Mouse (Mus musculus): ENCODE results near the gene Zfp512b. TPM values are rescaled to one million over a fixed set of nuclear protein-coding genes. Genes with fewer than 3 reads are reported as not detected.

Gene Zfp512b
- total RNA-seq, 2 experiments from 2014 or later: 15.3 to 19.7 TPM

DNA sequence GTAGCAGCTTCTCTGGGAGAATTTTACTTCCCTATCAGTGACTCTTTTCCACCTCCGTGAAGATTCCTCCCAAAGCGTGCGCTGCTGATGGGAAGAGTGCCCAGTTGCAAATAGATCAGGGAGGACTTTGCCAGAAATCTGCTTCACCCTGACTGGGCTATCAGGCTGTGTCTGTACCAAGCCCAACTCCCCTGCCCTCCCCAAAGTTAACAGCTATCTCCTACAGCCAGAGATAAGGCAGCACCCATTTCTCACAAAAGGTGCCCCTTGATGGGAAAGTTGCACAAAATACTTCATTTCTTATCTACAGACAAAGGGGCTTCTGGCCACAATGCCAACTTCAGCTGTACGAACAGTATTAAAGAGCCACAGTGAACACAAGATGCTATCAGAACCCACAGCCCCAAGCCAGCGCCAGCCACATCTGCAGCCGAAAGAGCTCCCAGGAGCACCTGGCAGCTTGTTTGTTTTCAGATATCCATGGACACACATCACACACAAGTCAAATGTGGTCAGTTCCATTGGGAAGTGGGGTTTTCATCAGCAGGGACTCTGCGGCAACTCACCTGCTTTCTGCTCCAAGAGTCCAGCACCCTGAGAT, 14.5 kb downstream of the Zfp512b start:
- DNase-seq: no peak
- intact Hi-C loops (cut with DNase I): loop anchor here (2.0 kb wide), 1 partner anchor 55 kb away; no protein-coding TSS in a partner anchor

DNA sequence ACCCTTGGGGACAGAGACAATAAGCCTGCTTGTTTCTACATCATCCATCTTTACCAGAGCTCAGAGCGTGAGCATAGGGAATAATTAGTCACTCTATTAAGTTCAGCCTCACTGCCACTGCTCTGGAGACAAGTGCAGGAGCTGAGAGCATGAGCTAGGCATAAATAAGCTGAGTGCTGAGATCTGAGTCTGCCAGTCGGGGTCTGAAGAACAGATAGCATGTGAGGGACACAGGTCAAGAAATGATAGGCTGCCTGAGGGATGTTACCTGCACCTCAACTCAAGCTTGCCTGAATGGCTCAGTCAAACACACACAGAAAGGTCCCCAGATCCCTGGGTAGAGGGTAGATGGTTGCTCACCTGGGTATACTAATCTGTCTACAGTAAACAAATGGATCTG, 15.5 kb downstream of the Zfp512b start:
- intact Hi-C loops (cut with DNase I): no loop called here
- no peak for DNase-seq

- no peak for DNase-seq
- intact Hi-C loops (cut with DNase I): no loop called here
Observed at GRCm38 (mm10) chr2:181576613-181577012, 16.0 kb downstream of the Zfp512b start.

GRCm38 (mm10) chr2:181574921-181575545, 17.6 kb downstream of the Zfp512b start:
- intact Hi-C loops (cut with DNase I): loop anchor here (5.0 kb wide), 1 partner anchor 38 kb away; no protein-coding TSS in a partner anchor

GRCm38 (mm10) chr2:181573961-181574360, 18.6 kb downstream of the Zfp512b start:
- DNase-seq: no peak
- intact Hi-C loops (cut with DNase I): loop anchor here (5.0 kb wide), 1 partner anchor 37 kb away; no protein-coding TSS in a partner anchor

More at GRCm38 (mm10) chr2:181574921-181575545, 17.6 kb downstream of the Zfp512b start:
- no peak for DNase-seq

DNA sequence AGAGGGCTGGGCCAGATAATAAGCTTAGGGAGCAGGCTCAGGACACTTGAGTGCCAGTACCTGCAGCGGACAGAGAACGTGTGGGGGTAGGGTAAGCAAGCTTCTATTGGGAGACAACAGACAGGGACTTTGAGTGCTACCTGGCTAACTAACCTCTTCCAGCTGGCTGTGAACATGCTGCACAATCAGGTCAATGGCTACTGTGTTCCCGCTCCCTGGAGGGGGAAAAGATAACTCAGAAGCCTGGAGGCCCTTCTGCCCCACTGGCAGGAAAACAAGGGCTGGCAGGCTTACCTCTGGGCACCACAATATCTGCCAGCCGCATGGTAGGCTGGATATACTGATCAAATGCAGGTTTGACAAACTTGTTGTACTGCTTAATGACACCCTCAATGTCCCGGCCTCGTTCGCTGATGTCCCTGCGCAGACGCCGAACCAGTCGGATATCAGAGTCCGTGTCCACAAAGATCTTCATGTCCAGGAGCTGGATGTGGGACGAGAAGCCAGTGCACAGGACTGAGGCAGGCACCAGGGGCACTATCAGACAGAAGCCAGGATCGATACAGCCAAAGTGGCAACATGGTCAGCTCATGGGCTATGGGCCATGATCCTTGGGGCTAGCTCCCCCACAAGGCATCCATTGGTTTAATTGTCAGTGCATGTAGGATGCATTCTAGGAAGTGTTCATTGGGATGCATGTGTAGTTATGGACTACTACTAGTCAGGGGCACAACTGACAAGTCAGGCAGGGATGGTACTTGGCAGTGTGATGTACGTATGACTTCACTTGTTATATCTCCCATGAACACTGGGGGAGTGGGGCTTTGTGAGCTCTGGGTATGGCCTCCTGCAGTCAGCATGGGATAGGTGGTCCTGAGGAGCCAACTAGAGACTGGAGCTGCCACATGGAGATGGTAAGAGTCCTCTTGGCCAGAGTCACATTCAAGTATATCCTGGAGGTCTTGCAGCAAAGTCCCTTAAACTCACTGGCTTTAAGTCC, 19.4 kb downstream of the Zfp512b start:
- intact Hi-C loops (cut with DNase I): loop anchor here (5.0 kb wide), 1 partner anchor 36 kb away; no protein-coding TSS in a partner anchor
- no peak for DNase-seq

DNA sequence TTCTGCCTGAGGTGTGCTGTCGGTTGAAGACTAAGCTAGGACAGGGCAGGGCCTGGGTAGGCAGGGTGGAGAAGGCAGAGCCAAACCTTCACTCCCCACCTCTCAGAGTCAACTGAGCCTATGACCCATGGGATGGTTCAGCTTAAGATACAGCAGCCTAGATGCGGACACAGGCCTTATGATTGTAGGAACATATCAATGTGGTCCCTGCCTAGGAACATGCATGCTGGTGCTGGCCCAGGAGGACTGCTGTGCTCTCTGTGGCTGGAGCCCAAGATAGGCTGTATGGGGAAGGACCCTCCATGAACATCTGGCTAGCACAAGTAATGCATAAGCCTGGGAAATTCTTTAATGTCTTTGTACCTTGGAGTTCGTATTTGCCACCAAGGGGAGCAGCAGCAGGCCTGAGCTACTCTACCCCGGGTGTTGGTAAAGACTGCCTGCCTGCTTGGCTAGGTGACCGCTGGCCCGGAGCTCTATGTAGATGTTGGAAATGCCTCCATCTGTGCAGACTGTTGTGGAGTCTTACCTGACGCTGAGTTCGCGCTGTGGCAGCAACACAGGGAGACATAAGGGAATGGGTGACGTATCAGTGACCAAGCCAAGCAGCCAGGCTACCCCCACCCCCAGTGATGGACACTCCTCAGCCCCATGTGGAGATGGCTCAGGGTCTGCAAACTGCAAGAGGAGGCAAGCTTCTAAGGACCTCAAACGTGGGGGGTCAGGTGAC, 20.5 kb downstream of the Zfp512b start:
- intact Hi-C loops (cut with DNase I): loop anchor here (5.0 kb wide), 1 partner anchor 35 kb away; no protein-coding TSS in a partner anchor
- DNase-seq: no peak

DNA sequence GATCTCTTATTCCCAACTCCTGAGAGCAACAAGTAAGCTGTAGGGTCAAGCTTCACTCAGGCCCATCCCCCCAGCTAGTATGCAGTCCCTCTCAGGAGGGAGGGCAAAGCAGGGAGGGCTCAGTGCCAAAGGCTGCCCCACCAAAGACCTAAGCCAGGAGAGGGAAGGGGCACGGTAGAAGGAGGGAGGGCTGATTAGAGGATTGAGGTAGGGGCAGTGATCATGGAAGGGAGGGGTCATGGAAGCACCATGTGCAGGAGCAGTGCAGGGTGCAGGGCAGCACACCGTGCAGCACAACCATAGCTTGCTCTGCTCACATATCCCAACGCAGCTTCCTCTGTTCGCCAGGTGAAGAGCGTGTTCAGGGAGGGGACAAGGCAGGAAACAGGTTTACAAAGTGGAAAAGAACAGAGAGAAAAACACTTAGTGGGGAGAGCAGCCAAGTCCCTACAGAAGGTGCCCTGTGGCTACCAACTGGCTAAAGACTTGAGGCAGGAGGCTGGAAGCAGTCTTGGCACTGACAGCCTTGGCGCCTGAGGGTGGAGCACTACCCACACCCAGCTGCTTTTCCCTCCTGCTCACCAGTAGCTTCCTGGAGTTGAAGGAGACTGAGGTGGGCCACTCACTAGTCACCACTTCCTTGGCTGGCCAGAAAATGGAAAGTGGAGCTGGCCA, 21.5 kb downstream of the Zfp512b start:
- no peak for DNase-seq
- intact Hi-C loops (cut with DNase I): loop anchor here (5.0 kb wide), 1 partner anchor 34 kb away; no protein-coding TSS in a partner anchor

DNA sequence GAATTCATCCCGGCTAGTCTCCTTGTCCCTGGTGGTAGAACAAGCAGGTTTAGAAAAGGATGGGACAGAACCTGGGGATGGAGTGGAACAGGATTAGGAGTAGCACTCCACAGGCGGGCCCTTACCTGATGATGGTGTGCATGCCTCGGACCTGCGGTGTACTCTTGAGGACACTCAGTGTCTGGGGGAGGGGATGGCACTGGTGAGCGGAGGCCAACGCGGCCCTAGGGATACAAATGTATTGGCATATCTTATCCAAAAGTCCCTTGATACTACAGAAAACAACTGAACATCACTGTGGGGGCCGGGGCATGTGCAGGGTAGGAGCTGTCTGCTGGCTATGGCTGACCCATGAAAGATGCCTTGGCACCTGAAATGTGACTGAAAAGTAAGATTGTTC, 22.2 kb downstream of the Zfp512b start:
- intact Hi-C loops (cut with DNase I): loop anchor here (5.0 kb wide), 1 partner anchor 33 kb away; no protein-coding TSS in a partner anchor
- no peak for DNase-seq

- no peak for DNase-seq
- intact Hi-C loops (cut with DNase I): loop anchor here (5.0 kb wide), 3 partner anchors 33 to 158 kb away; partner anchors contain the start of gene Dnajc5
Observed at GRCm38 (mm10) chr2:181569856-181570255, 22.7 kb downstream of the Zfp512b start.

DNA sequence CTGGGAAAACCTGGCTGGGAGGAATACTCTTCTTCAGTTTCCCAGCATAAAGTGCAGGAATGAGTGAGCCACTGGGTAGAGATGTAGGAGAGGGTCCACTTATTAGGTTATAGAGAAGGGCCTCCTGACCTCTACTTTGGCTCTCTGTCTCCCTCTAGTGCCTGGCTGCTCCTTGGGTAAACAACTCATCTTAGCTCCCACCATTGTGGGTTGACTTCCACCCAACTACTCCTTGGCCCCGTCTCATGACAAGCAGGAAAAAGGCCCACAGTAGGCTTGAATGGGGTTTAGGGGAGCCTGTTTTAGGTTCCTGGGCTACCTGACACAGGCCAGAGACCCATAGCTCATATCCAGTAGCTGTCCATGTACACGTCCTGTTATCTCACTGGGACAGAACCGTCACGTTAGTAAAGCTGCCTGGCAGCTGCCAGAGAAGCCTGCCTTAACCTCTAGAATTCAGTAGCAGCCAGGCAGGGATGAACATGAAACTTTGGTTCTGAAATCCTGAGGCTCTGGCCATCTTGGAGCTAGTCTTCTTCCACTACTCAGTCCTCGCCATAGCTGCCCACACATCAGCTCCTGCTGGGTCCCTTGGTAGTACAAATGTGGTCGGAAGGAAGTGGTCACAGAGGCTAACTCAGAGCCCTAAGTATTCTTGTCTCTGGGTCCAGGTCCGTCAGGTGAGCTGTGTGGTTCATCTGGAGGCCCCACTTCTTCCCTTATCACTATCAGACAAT, 24.2 kb downstream of the Zfp512b start:
- intact Hi-C loops (cut with DNase I): loop anchor here (5.0 kb wide), 2 partner anchors 46 to 156 kb away; partner anchors contain the start of gene Dnajc5

GRCm38 (mm10) chr2:181567338-181567737, 25.3 kb downstream of the Zfp512b start:
- intact Hi-C loops (cut with DNase I): loop anchor here (5.0 kb wide), 2 partner anchors 45 to 155 kb away; partner anchors contain the start of gene Dnajc5
- no peak for DNase-seq

More for the DNA sequence above, 24.2 kb downstream of the Zfp512b start:
- no peak for DNase-seq

GRCm38 (mm10) chr2:181553772-181554171, 38.8 kb downstream of the Zfp512b start:
- intact Hi-C loops (cut with DNase I): no loop called here
- no peak for DNase-seq

- DNase-seq: no peak
- intact Hi-C loops (cut with DNase I): no loop called here
Observed at GRCm38 (mm10) chr2:181550233-181550632, 42.4 kb downstream of the Zfp512b start.

DNA sequence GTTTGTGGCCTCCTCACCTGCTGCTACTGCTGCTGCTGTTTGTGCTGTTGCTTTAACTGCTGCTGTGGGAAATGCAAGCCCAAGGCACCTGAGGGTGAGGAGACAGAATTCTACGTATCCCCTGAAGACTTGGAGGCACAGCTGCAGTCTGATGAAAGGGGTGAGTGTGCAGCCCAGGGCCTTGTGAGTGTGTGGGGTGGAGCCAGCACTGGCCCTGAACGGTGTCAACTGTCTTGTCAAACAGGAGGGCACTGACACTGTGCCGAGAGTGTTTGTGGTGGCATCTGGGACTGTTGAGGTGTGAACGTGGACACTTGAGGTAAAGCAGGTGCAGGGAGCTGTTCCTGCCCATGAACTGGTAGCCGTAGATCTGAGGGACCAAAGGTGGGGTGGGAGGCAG, 43.9 kb downstream of the Zfp512b start:
- intact Hi-C loops (cut with DNase I): no loop called here
- no peak for DNase-seq

DNA sequence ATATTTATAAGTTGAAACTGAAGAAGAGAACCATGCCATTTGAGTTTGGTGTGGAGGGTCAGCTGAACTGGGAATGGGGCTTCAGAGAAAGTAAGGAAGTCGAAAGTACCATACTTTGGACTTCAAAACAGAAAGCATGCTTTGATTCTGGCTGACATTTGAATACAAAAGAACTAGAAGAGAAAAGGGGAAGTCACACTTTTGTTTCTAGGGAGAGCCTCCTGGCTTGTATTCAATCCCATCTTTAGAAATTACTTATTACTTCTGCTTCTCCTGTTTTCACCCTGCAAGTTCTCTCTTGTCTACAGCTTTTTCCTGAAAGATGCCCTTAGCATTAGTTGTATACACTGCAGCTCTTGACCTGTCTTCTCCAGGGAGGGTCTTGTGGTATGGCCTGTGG, 44.4 kb downstream of the Zfp512b start:
- intact Hi-C loops (cut with DNase I): no loop called here

GRCm38 (mm10) chr2:181546142-181546541, 46.5 kb downstream of the Zfp512b start:
- no peak for DNase-seq
- intact Hi-C loops (cut with DNase I): no loop called here

More for the DNA sequence above, 44.4 kb downstream of the Zfp512b start:
- DNase-seq: no peak

DNA sequence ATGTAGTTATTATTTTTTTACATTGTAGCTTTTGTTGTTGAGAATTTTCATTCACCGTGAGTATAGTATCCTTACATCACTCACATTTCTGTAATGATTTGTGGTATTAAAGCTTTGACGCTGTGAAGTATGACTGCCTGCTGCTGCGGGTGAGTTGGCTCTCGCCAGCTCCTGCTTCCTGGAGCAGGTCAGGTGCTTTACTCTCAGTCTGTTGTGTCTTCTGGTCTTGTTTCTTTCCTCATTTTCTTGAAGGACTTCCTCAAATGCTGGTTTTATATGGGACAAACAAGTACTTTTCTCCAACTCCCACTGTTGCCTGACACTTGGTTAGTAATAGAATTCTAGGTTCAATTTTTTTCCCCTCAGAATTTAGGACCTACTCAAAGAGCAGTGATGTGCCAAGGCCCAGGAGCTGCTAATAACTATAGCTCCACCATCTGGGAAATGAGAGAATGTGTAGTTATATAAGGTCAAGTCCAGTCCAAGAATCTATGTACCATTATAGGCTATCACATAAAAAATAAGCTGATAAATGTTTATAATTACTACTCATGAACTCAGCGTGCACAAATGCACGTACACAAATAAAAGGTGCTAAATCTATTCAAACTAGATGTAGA, 50.7 kb downstream of the Zfp512b start:
- intact Hi-C loops (cut with DNase I): no loop called here
- no peak for DNase-seq
